Mouse (Mus musculus) limb, embryonic 14.5 days (tissue): Measurements from ENCODE around the gene Ifit3b. TPM values are rescaled to one million over a fixed set of nuclear protein-coding genes. Genes with fewer than 3 reads are reported as not detected.
"Not testable (repeated sequence)": the region's sequence is repeated elsewhere in the genome, so short reads cannot be mapped to it uniquely, and the experiment has no call there.

ENCODE experiments used
- ATAC-seq: fragments of 200-750 bp; cut with Nextera tagmentation; 2 replicates; pipeline ENCODE4 v1.8.0; 2017; ENCODE audit warnings: low read depth, moderate number of reproducible peaks, moderate TSS enrichment; ENCODE audit not compliant: low FRiP score
- DNase-seq: peaks from one replicate; pipeline ENCODE4 v3.0.0-alpha.2; 2015; ENCODE audit warnings: low spot score
- H3K27ac ChIP-seq: fragments of 300-500 bp; sonication (generic); replicated peaks from 2 replicates; pipeline ENCODE4 v1.5.1; 2014; ENCODE audit warnings: low read depth, mild to moderate bottlenecking, low read length, moderate library complexity, mixed read lengths
- H3K27me3 ChIP-seq: fragments of 300-500 bp; sonication (generic); 2 replicates; pipeline ENCODE4 v1.6.1; 2014; ENCODE audit warnings: low read length, mixed read lengths; ENCODE audit not compliant: control insufficient read depth, insufficient read depth
- H3K36me3 ChIP-seq: fragments of 300-500 bp; sonication (generic); 2 replicates; pipeline ENCODE4 v1.6.1; 2014; ENCODE audit warnings: mild to moderate bottlenecking, low read length, moderate library complexity, mixed read lengths; ENCODE audit not compliant: control insufficient read depth, insufficient read depth
- H3K4me1 ChIP-seq: fragments of 300-500 bp; sonication (generic); 2 replicates; pipeline ENCODE4 v1.6.1; 2014; ENCODE audit warnings: antibody characterized with exemption, low read length, mixed read lengths; ENCODE audit not compliant: control insufficient read depth, insufficient read depth
- H3K4me2 ChIP-seq: fragments of 300-500 bp; sonication (generic); replicated peaks from 2 replicates; pipeline ENCODE4 v1.6.1; 2014; ENCODE audit warnings: low read depth, mild to moderate bottlenecking, low read length, moderate library complexity; ENCODE audit not compliant: severe bottlenecking
- H3K4me3 ChIP-seq: fragments of 300-500 bp; sonication (generic); replicated peaks from 2 replicates; pipeline ENCODE4 v1.5.1; 2014; ENCODE audit warnings: low read length
- H3K9ac ChIP-seq: fragments of 300-500 bp; sonication (generic); 2 replicates; pipeline ENCODE4 v1.6.1; 2014; ENCODE audit warnings: mild to moderate bottlenecking, low read depth, low read length, moderate library complexity; ENCODE audit not compliant: severe bottlenecking
- H3K9me3 ChIP-seq: fragments of 300-500 bp; sonication (generic); 2 replicates; pipeline ENCODE4 v1.6.1; 2016; ENCODE audit warnings: low read length; ENCODE audit not compliant: control insufficient read depth
- POLR2A ChIP-seq: fragments of 200-500 bp; IDR thresholded peaks from 2 replicates; pipeline ENCODE4 v1.8.0; 2012; ENCODE audit warnings: inconsistent platforms, mild to moderate bottlenecking, moderate library complexity, borderline replicate concordance; ENCODE audit not compliant: insufficient read depth, insufficient read length; ENCODE audit errors: extremely low read depth
- WGBS: fragments of 180-500 bp; shearing (Covaris S2); extraction: QIAGEN DNeasy Blood & Tissue Kit; methylation state at CpG from one replicate; pipeline ENCODE4 v1.1.7; 2014; 5-methylcytosine and 5-hydroxymethylcytosine counted together
- polyA plus RNA-seq, 2 experiments: library from polyadenylated mRNA; depleted of rRNA in 1 of 2; stranded (reverse) in 1 of 2; unstranded in 1 of 2; fragments of >200 nt; fragmentation: Nextera tagmentation in 1 of 2; extraction: Ambion mirVana in 1 of 2; gene quantifications; 2 replicates each; pipeline versions ENCODE4 v1.2.1 to v1.2.3; 2012 to 2014

The Ifit3b gene
- polyA plus RNA-seq, 2 experiments: 0.20 TPM; not detected in 1

GRCm38 (mm10) chr19:34571080-34571479 is 36.7 kb upstream of the Ifit3b start:
- ATAC-seq: no peak
- Histone ChIP-seq H3K4me3 (no peak overlapping the region), H3K4me2 (no peak overlapping the region), H3K9ac (no peak overlapping the region), H3K27ac (no peak overlapping the region), H3K27me3 (no peaks in the 10 kb centered on the region), H3K9me3 (no peaks in the 10 kb centered on the region), H3K36me3 (no peaks in the 10 kb centered on the region), H3K4me1 (no peaks in the 10 kb centered on the region; the same call in 1 of the 2 replicates)
- 66% methylated on average over 1 of the region's 1 CpGs for WGBS
- TF ChIP-seq POLR2A: no peak
- DNase-seq: no peak

GRCm38 (mm10) chr19:34573650-34574049 is 34.1 kb upstream of the Ifit3b start:
- DNase-seq (no peak), ATAC-seq (no peak)
- Histone ChIP-seq H3K27me3 (no peaks in the 10 kb centered on the region), H3K27ac (no peak overlapping the region), H3K36me3 (no peaks in the 10 kb centered on the region), H3K9me3 (no peaks in the 10 kb centered on the region), H3K4me3 (no peak overlapping the region), H3K9ac (no peak overlapping the region), H3K4me1 (no peaks in the 10 kb centered on the region; the same call in 1 of the 2 replicates), H3K4me2 (no peak overlapping the region)
- no peak for TF ChIP-seq POLR2A
- WGBS: 91% methylated on average over 5 of the region's 5 CpGs

GRCm38 (mm10) chr19:34577121-34577520 is 30.6 kb upstream of the Ifit3b start:
- 73% methylated on average over 1 of the region's 1 CpGs for WGBS
- Histone ChIP-seq H3K4me2 (no peak overlapping the region), H3K27ac (no peak overlapping the region), H3K9ac (no peak overlapping the region), H3K4me3 (no peak overlapping the region), H3K27me3 (no peaks in the 10 kb centered on the region), H3K4me1 (no peaks in the 10 kb centered on the region), H3K9me3 (no peaks in the 10 kb centered on the region), H3K36me3 (no peaks in the 10 kb centered on the region)
- DNase-seq (no peak), ATAC-seq (no peak)
- no peak for TF ChIP-seq POLR2A

- ATAC-seq (peak; percentile 65; the same call in 1 of the 2 replicates), DNase-seq (peak; percentile 22)
- not testable (repeated sequence) for H3K4me3 ChIP-seq, H3K27me3 ChIP-seq, H3K4me1 ChIP-seq, H3K9me3 ChIP-seq, H3K9ac ChIP-seq, H3K4me2 ChIP-seq, H3K36me3 ChIP-seq, H3K27ac ChIP-seq
- WGBS: 68% methylated on average over 2 of the region's 2 CpGs
Observed at GRCm38 (mm10) chr19:34582696-34583095, 25.1 kb upstream of the Ifit3b start.

GRCm38 (mm10) chr19:34583126-34583766 is 24.5 kb upstream of the Ifit3b start, which contains the start of gene Ifit3:
Gene Ifit3 (plus strand): TSS chr19:34583531.
- H3K36me3 ChIP-seq, ATAC-seq: not testable (repeated sequence)

GRCm38 (mm10) chr19:34585740-34586458 is 21.9 kb upstream of the Ifit3b start:
- H3K4me1 ChIP-seq, DNase-seq, H3K36me3 ChIP-seq, H3K9me3 ChIP-seq, H3K4me3 ChIP-seq, H3K9ac ChIP-seq, H3K27me3 ChIP-seq, H3K4me2 ChIP-seq, H3K27ac ChIP-seq: not testable (repeated sequence)
- peak; percentile 31; the same call in 1 of the 2 replicates for ATAC-seq
- WGBS: 72% methylated on average over 5 of the region's 5 CpGs

More at GRCm38 (mm10) chr19:34583126-34583766, 24.5 kb upstream of the Ifit3b start, which contains the start of gene Ifit3:
- DNase-seq, H3K4me1 ChIP-seq, H3K4me3 ChIP-seq, H3K9me3 ChIP-seq, H3K27me3 ChIP-seq, H3K4me2 ChIP-seq, H3K9ac ChIP-seq, H3K27ac ChIP-seq: not testable (repeated sequence)
- WGBS: 40% methylated on average over 2 of the region's 2 CpGs

GRCm38 (mm10) chr19:34587898-34588692 is 19.7 kb upstream of the Ifit3b start:
- not testable (repeated sequence) for DNase-seq, H3K27me3 ChIP-seq, H3K4me1 ChIP-seq, H3K9me3 ChIP-seq, H3K4me2 ChIP-seq, H3K9ac ChIP-seq, H3K27ac ChIP-seq, H3K4me3 ChIP-seq, ATAC-seq, H3K36me3 ChIP-seq
- WGBS: 71% methylated on average over 6 of the region's 12 CpGs
